Mouse (Mus musculus) megakaryocyte-erythroid progenitor cell, adult 5-6 weeks (primary cell): Measurements from ENCODE around the gene Gpr39. TPM values are rescaled to one million over a fixed set of nuclear protein-coding genes. Genes with fewer than 3 reads are reported as not detected.

Source experiments
- ATAC-seq: replicated peaks from 2 replicates; pipeline ENCODE4 v1.8.0; 2016; ENCODE audit warnings: mild to moderate bottlenecking, inconsistent platforms; ENCODE audit not compliant: severe bottlenecking, poor library complexity, low FRiP score, low TSS enrichment
- total RNA-seq, 2 experiments: library from RNA; stranded (forward) in 1 of 2; stranded (reverse) in 1 of 2; fragments of 200-1000, 215-1000 nt in 1 of 2; fragments of >200 nt in 1 of 2; fragmentation: Nextera tagmentation in 1 of 2; gene quantifications; 2 replicates each; pipeline ENCODE4 v1.2.3; 2014 to 2017

Gene Gpr39
- total RNA-seq, 2 experiments from 2014 or later, result not detected

GRCm38 (mm10) chr1:125687701-125688420, 11.1 kb downstream of the Gpr39 start:
- ATAC-seq, result no peak

- no peak for ATAC-seq
Observed at GRCm38 (mm10) chr1:125693541-125693940, 16.7 kb downstream of the Gpr39 start.

- no peak for ATAC-seq
Observed at GRCm38 (mm10) chr1:125694338-125694737, 17.5 kb downstream of the Gpr39 start.

- no peak for ATAC-seq
Observed at GRCm38 (mm10) chr1:125701101-125701590, 24.4 kb downstream of the Gpr39 start.

- ATAC-seq, result no peak
Observed at GRCm38 (mm10) chr1:125701773-125702172, 25.0 kb downstream of the Gpr39 start.

GRCm38 (mm10) chr1:125702326-125702725, 25.5 kb downstream of the Gpr39 start:
- no peak for ATAC-seq

- no peak for ATAC-seq
Observed at GRCm38 (mm10) chr1:125705412-125705811, 28.6 kb downstream of the Gpr39 start.

- no peak for ATAC-seq
Observed at GRCm38 (mm10) chr1:125715286-125715685, 38.5 kb downstream of the Gpr39 start.

- no peak for ATAC-seq
Observed at GRCm38 (mm10) chr1:125716241-125716640, 39.4 kb downstream of the Gpr39 start.

- ATAC-seq, result no peak
Observed at GRCm38 (mm10) chr1:125717906-125718305, 41.1 kb downstream of the Gpr39 start.

- ATAC-seq, result no peak
Observed at GRCm38 (mm10) chr1:125719127-125719526, 42.3 kb downstream of the Gpr39 start.

- no peak for ATAC-seq
Observed at GRCm38 (mm10) chr1:125721104-125721758, 44.4 kb downstream of the Gpr39 start.

GRCm38 (mm10) chr1:125724304-125724703, 47.5 kb downstream of the Gpr39 start:
- ATAC-seq, result no peak

- no peak for ATAC-seq
Observed at GRCm38 (mm10) chr1:125729025-125729565, 52.3 kb downstream of the Gpr39 start.

GRCm38 (mm10) chr1:125729731-125730536, 53.1 kb downstream of the Gpr39 start:
- ATAC-seq, result no peak

GRCm38 (mm10) chr1:125730537-125730880, 53.7 kb downstream of the Gpr39 start:
- no peak for ATAC-seq

- ATAC-seq, result no peak
Observed at GRCm38 (mm10) chr1:125731854-125732253, 55.1 kb downstream of the Gpr39 start.

- ATAC-seq, result no peak
Observed at GRCm38 (mm10) chr1:125744766-125745165, 68.0 kb downstream of the Gpr39 start.

GRCm38 (mm10) chr1:125755335-125755996, 78.7 kb downstream of the Gpr39 start:
- ATAC-seq, result no peak
